Mouse (Mus musculus) hindbrain, embryonic 14.5 days (tissue): Measurements from ENCODE around the gene Gtf3c2. TPM values are rescaled to one million over a fixed set of nuclear protein-coding genes. Genes with fewer than 3 reads are reported as not detected.

Source experiments
- ATAC-seq: fragments of 200-750 bp; cut with Nextera tagmentation; 2 replicates; pipeline ENCODE4 v1.8.0; 2017; ENCODE audit warnings: moderate number of reproducible peaks, mild to moderate bottlenecking, moderate TSS enrichment, moderate library complexity; ENCODE audit not compliant: low FRiP score
- DNase-seq: peaks from one replicate; pipeline ENCODE4 v3.0.0-alpha.2; 2015; ENCODE audit warnings: low spot score
- H3K27ac ChIP-seq: fragments of 300-500 bp; sonication (generic); 2 replicates; pipeline ENCODE4 v1.5.1; 2014; ENCODE audit warnings: mild to moderate bottlenecking, moderate library complexity
- H3K27me3 ChIP-seq: fragments of 300-500 bp; sonication (generic); 2 replicates; pipeline ENCODE4 v1.6.1; 2014; ENCODE audit warnings: mild to moderate bottlenecking, low read length, mixed read lengths; ENCODE audit not compliant: control insufficient read depth, insufficient read depth
- H3K36me3 ChIP-seq: fragments of 300-500 bp; sonication (generic); replicated peaks from 2 replicates; pipeline ENCODE4 v1.6.1; 2014; ENCODE audit not compliant: control insufficient read depth, insufficient read depth
- H3K4me1 ChIP-seq: fragments of 300-500 bp; sonication (generic); replicated peaks from 2 replicates; pipeline ENCODE4 v1.6.1; 2014; ENCODE audit warnings: antibody characterized with exemption, low read length, mixed read lengths; ENCODE audit not compliant: control insufficient read depth, insufficient read depth
- H3K4me2 ChIP-seq: fragments of 300-500 bp; sonication (generic); replicated peaks from 2 replicates; pipeline ENCODE4 v1.6.1; 2014; ENCODE audit warnings: mild to moderate bottlenecking, moderate library complexity
- H3K4me3 ChIP-seq: fragments of 300-500 bp; sonication (generic); replicated peaks from 2 replicates; pipeline ENCODE4 v1.5.1; 2014; ENCODE audit warnings: mild to moderate bottlenecking, low read length
- H3K9ac ChIP-seq: fragments of 300-500 bp; sonication (generic); 2 replicates; pipeline ENCODE4 v1.6.1; 2014
- H3K9me3 ChIP-seq: fragments of 300-500 bp; sonication (generic); 2 replicates; pipeline ENCODE4 v1.6.1; 2016; ENCODE audit warnings: low read length; ENCODE audit not compliant: control insufficient read depth
- WGBS: fragments of 180-500 bp; shearing (Covaris S2); extraction: QIAGEN DNeasy Blood & Tissue Kit; methylation state at CpG from one replicate; pipeline ENCODE4 v1.1.7; 2014; 5-methylcytosine and 5-hydroxymethylcytosine counted together
- polyA plus RNA-seq: library from polyadenylated mRNA; unstranded; fragments of >200 nt; fragmentation: Nextera tagmentation; extraction: Ambion mirVana; gene quantifications from 2 replicates; pipeline ENCODE4 v1.2.1, GENCODE M21; 2014

Gene Gtf3c2
- 49.7 and 53.0 TPM in 2 replicates for polyA plus RNA-seq

GRCm38 (mm10) chr5:31179766-31180630 lies at the start of gene Gtf3c2, which contains the start of gene Gm29609:
Gene Gtf3c2, minus strand, starts transcription at chr5:31180144.
Gene Gm29609, minus strand, starts transcription at chr5:31179911.
- H3K9ac ChIP-seq = peak within 1 kb of the TSS; percentile 66
- peak; percentile 97 for ATAC-seq
- H3K4me2 ChIP-seq = peak within 1 kb of the TSS; percentile 96
- 0 out of 2 replicates have a peak, but pooled peaks cover 7% of the 10 kb centered on the region for H3K36me3 ChIP-seq
- H3K27me3 ChIP-seq = no peaks in the 10 kb centered on the region
- DNase-seq = peak; percentile 99
- H3K9me3 ChIP-seq = no peaks in the 10 kb centered on the region
- peaks cover 11% of the 10 kb centered on the region for H3K4me1 ChIP-seq
- WGBS = under 1% methylated on average over 59 of the region's 59 CpGs
- peak within 1 kb of the TSS; percentile 78 for H3K4me3 ChIP-seq
- peak within 1 kb of the TSS; percentile 90 for H3K27ac ChIP-seq

- no peak for ATAC-seq
- Histone ChIP-seq H3K9me3 (no peaks in the 10 kb centered on the region), H3K4me2 (no peak overlapping the region), H3K4me1 (no peaks in the 10 kb centered on the region), H3K4me3 (no peak overlapping the region), H3K27me3 (no peaks in the 10 kb centered on the region), H3K36me3 (no peaks in the 10 kb centered on the region), H3K9ac (no peak overlapping the region), H3K27ac (no peak overlapping the region)
- DNase-seq = no peak
- WGBS = 73% methylated on average over 1 of the region's 1 CpGs
Measured at GRCm38 (mm10) chr5:31226641-31227040, 46.7 kb upstream of the Gtf3c2 start.

- no peaks in the 10 kb centered on the region for H3K27me3 ChIP-seq
Measured at GRCm38 (mm10) chr5:31222696-31223095, 42.8 kb upstream of the Gtf3c2 start.

GRCm38 (mm10) chr5:31221304-31221945 lies 41.5 kb upstream of the Gtf3c2 start:
- DNase-seq (peak; percentile 67), ATAC-seq (0 out of 2 replicates have a peak, but pooled peaks have one; percentile 25)
- H3K9me3 ChIP-seq = no peaks in the 10 kb centered on the region
- H3K27me3 ChIP-seq = no peaks in the 10 kb centered on the region
- H3K9ac ChIP-seq = peak overlapping the region; percentile 85
- peaks cover 15% of the 10 kb centered on the region; the same call in 1 of the 2 replicates for H3K4me1 ChIP-seq
- WGBS = 14% methylated on average over 11 of the region's 11 CpGs
- H3K36me3 ChIP-seq = no peaks in the 10 kb centered on the region
- H3K4me2 ChIP-seq = peak overlapping the region; percentile 61
- peak overlapping the region; percentile 98 for H3K27ac ChIP-seq
- H3K4me3 ChIP-seq = peak overlapping the region; percentile 83

More at GRCm38 (mm10) chr5:31222696-31223095, 42.8 kb upstream of the Gtf3c2 start:
- Histone ChIP-seq H3K9ac (no peak overlapping the region), H3K36me3 (no peaks in the 10 kb centered on the region), H3K4me3 (no peak overlapping the region), H3K9me3 (no peaks in the 10 kb centered on the region), H3K4me1 (peaks cover 15% of the 10 kb centered on the region; the same call in 1 of the 2 replicates), H3K27ac (no peak overlapping the region), H3K4me2 (no peak overlapping the region)
- WGBS = 95% methylated on average over 9 of the region's 9 CpGs
- ATAC-seq = no peak
- DNase-seq = no peak

GRCm38 (mm10) chr5:31220448-31221303 lies 40.7 kb upstream of the Gtf3c2 start, which contains the start of gene Ppm1g:
Gene Ppm1g, minus strand, starts transcription at chr5:31220687.
- no peaks in the 10 kb centered on the region for H3K36me3 ChIP-seq
- under 1% methylated on average over 70 of the region's 70 CpGs for WGBS
- ATAC-seq = peak; percentile 94

GRCm38 (mm10) chr5:31219911-31220447 lies 40.0 kb upstream of the Gtf3c2 start:
- WGBS = under 1% methylated on average over 36 of the region's 40 CpGs
- no peaks in the 10 kb centered on the region for H3K9me3 ChIP-seq
- H3K9ac ChIP-seq = peak overlapping the region; percentile 85
- H3K4me1 ChIP-seq = peaks cover 15% of the 10 kb centered on the region; the same call in 1 of the 2 replicates
- peak; percentile 47 for DNase-seq
- peak; percentile 74 for ATAC-seq
- no peaks in the 10 kb centered on the region for H3K36me3 ChIP-seq
- peak overlapping the region; percentile 61 for H3K4me2 ChIP-seq
- H3K27ac ChIP-seq = peak overlapping the region; percentile 98
- H3K4me3 ChIP-seq = peak overlapping the region; percentile 83
- H3K27me3 ChIP-seq = no peaks in the 10 kb centered on the region

More at GRCm38 (mm10) chr5:31220448-31221303, 40.7 kb upstream of the Gtf3c2 start, which contains the start of gene Ppm1g:
- DNase-seq = peak; percentile 96
- Histone ChIP-seq H3K4me2 (peak within 1 kb of the TSS; percentile 61), H3K27ac (peak within 1 kb of the TSS; percentile 98), H3K9me3 (no peaks in the 10 kb centered on the region), H3K27me3 (no peaks in the 10 kb centered on the region), H3K9ac (peak within 1 kb of the TSS; percentile 85), H3K4me1 (peaks cover 15% of the 10 kb centered on the region; the same call in 1 of the 2 replicates), H3K4me3 (peak within 1 kb of the TSS; percentile 83)

- ATAC-seq (no peak), DNase-seq (no peak)
- no peaks in the 10 kb centered on the region for H3K9me3 ChIP-seq
- peak overlapping the region; percentile 98 for H3K27ac ChIP-seq
- 1% methylated on average over 11 of the region's 11 CpGs for WGBS
- peak overlapping the region; percentile 83 for H3K4me3 ChIP-seq
- peaks cover 15% of the 10 kb centered on the region; the same call in 1 of the 2 replicates for H3K4me1 ChIP-seq
- peak overlapping the region; percentile 85 for H3K9ac ChIP-seq
- peak overlapping the region; percentile 61 for H3K4me2 ChIP-seq
- H3K27me3 ChIP-seq = no peaks in the 10 kb centered on the region
- no peaks in the 10 kb centered on the region for H3K36me3 ChIP-seq
Measured at GRCm38 (mm10) chr5:31219474-31219873, 39.5 kb upstream of the Gtf3c2 start.

GRCm38 (mm10) chr5:31219070-31219469 lies 39.1 kb upstream of the Gtf3c2 start:
- WGBS = 2% methylated on average over 2 of the region's 2 CpGs
- Histone ChIP-seq H3K27me3 (no peaks in the 10 kb centered on the region), H3K4me3 (peak overlapping the region; percentile 83), H3K36me3 (no peaks in the 10 kb centered on the region), H3K9me3 (no peaks in the 10 kb centered on the region), H3K27ac (no peak overlapping the region), H3K9ac (peak overlapping the region; percentile 6; the same call in 1 of the 2 replicates), H3K4me2 (peak overlapping the region; percentile 61), H3K4me1 (peaks cover 15% of the 10 kb centered on the region; the same call in 1 of the 2 replicates)
- DNase-seq (peak; percentile 62), ATAC-seq (no peak)
